Mouse (Mus musculus): ENCODE measurements around the gene Hook2.

Hook2 gene

GRCm38 (mm10) chr8:84985684-84986378 lies 4.6 kb upstream of the Hook2 start:
- in situ Hi-C loops (cut with MboI, MseI), result loop anchor here (10.0 kb wide), 1 partner anchor 321 kb away; the partner anchor contains the start of gene Ier2

- in situ Hi-C loops (cut with MboI, MseI), result loop anchor here (10.0 kb wide), 1 partner anchor 322 kb away; the partner anchor contains the start of gene Ier2
These were observed 3.9 kb upstream of the Hook2 start for GRCm38 (mm10) chr8:84986379-84986945.

- in situ Hi-C loops (cut with MboI, MseI), result loop anchor here (10.0 kb wide), 1 partner anchor 323 kb away; the partner anchor contains the start of gene Ier2
These were observed 3.0 kb upstream of the Hook2 start for GRCm38 (mm10) chr8:84987388-84987787.

- in situ Hi-C loops (cut with MboI, MseI), result loop anchor here (10.0 kb wide), 1 partner anchor 323 kb away; the partner anchor contains the start of gene Ier2
These were observed 2.5 kb upstream of the Hook2 start for GRCm38 (mm10) chr8:84987903-84988302.

- in situ Hi-C loops (cut with MboI, MseI), result loop anchor here (10.0 kb wide), 1 partner anchor 325 kb away; the partner anchor contains the start of gene Ier2
These were observed 1.1 kb upstream of the Hook2 start for GRCm38 (mm10) chr8:84989311-84989731.

GRCm38 (mm10) chr8:84989810-84990209 lies 593 bp upstream of the Hook2 start:
- in situ Hi-C loops (cut with MboI, MseI), result loop anchor here (10.0 kb wide), 1 partner anchor 325 kb away; the partner anchor contains the start of gene Ier2

GRCm38 (mm10) chr8:84990836-84991235 lies 433 bp downstream of the Hook2 start:
- in situ Hi-C loops (cut with MboI, MseI), result no loop called here

- in situ Hi-C loops (cut with MboI, MseI), result no loop called here
These were observed 4.0 kb downstream of the Hook2 start for GRCm38 (mm10) chr8:84994375-84994774.

- in situ Hi-C loops (cut with MboI, MseI), result no loop called here
These were observed 5.3 kb downstream of the Hook2 start for GRCm38 (mm10) chr8:84995680-84996079.

GRCm38 (mm10) chr8:84996978-84997377 lies 6.6 kb downstream of the Hook2 start:
- in situ Hi-C loops (cut with MboI, MseI), result no loop called here

- in situ Hi-C loops (cut with MboI, MseI), result no loop called here
These were observed 7.4 kb downstream of the Hook2 start for GRCm38 (mm10) chr8:84997649-84998295.

- in situ Hi-C loops (cut with MboI, MseI), result no loop called here
These were observed 17.3 kb downstream of the Hook2 start for GRCm38 (mm10) chr8:85007686-85008085.

GRCm38 (mm10) chr8:85011242-85011641 lies 20.8 kb downstream of the Hook2 start:
- in situ Hi-C loops (cut with MboI, MseI), result no loop called here

- in situ Hi-C loops (cut with MboI, MseI), result no loop called here
These were observed 22.9 kb downstream of the Hook2 start for GRCm38 (mm10) chr8:85013230-85013840.

GRCm38 (mm10) chr8:85014431-85014830 lies 24.0 kb downstream of the Hook2 start, which contains the start of gene Best2:
Gene Best2, minus strand, starts transcription at chr8:85014531.
- in situ Hi-C loops (cut with MboI, MseI), result no loop called here

GRCm38 (mm10) chr8:85016724-85017123 lies 26.3 kb downstream of the Hook2 start:
- in situ Hi-C loops (cut with MboI, MseI), result no loop called here

GRCm38 (mm10) chr8:85017209-85017608 lies 26.8 kb downstream of the Hook2 start:
- in situ Hi-C loops (cut with MboI, MseI), result no loop called here

- in situ Hi-C loops (cut with MboI, MseI), result no loop called here
These were observed 31.2 kb downstream of the Hook2 start for GRCm38 (mm10) chr8:85021514-85022055.

GRCm38 (mm10) chr8:85023846-85024245 lies 33.4 kb downstream of the Hook2 start:
- in situ Hi-C loops (cut with MboI, MseI), result no loop called here

- in situ Hi-C loops (cut with MboI, MseI), result no loop called here
These were observed 34.9 kb downstream of the Hook2 start, which contains the start of gene Asna1 for GRCm38 (mm10) chr8:85025098-85025932. Gene Asna1, minus strand, starts transcription at chr8:85025281.

Data from T-helper 2 cell (primary cell).